Mouse (Mus musculus) CH12.LX (cell line): ENCODE measurements around the gene Cfap52. TPM values are rescaled to one million over a fixed set of nuclear protein-coding genes. Genes with fewer than 3 reads are reported as not detected.

Experiments
- DNase-seq: peaks from one replicate; pipeline ENCODE4 v3.0.0-alpha.2; 2013; ENCODE audit errors: extremely low read depth
- H3K27ac ChIP-seq: 2 replicates; pipeline ENCODE4 v1.5.1; 2012; ENCODE audit warnings: low read depth, mild to moderate bottlenecking, control low read depth, moderate library complexity; ENCODE audit not compliant: insufficient read depth
- H3K27me3 ChIP-seq: replicated peaks from 2 replicates; pipeline ENCODE3; 2012; ENCODE audit warnings: inconsistent platforms
- H3K36me3 ChIP-seq, 2 experiments: replicated peaks in 1 of 2; 2 replicates each; pipeline versions ENCODE3 to v1.6.1; 2012; ENCODE audit warnings: inconsistent platforms in 1 of 2, low read length in 1 of 2, mild to moderate bottlenecking in 1 of 2, mixed read lengths in 1 of 2, moderate library complexity in 1 of 2; ENCODE audit not compliant: control insufficient read depth in 1 of 2, insufficient read depth in 1 of 2
- H3K4me1 ChIP-seq, 2 experiments: 2 replicates each; pipeline ENCODE4 v1.6.1; 2012; ENCODE audit warnings: inconsistent platforms in 1 of 2, moderate library complexity in 1 of 2; ENCODE audit not compliant: insufficient read depth in 2 of 2, control insufficient read depth in 1 of 2
- H3K4me2 ChIP-seq: 2 replicates; pipeline ENCODE4 v1.6.1; 2012; ENCODE audit warnings: low read depth, mild to moderate bottlenecking, control low read depth; ENCODE audit not compliant: poor library complexity, insufficient read depth, severe bottlenecking
- H3K4me3 ChIP-seq, 3 experiments: fragments of 150-350 bp in 1 of 3; sonication (generic) in 1 of 3; replicated peaks in 1 of 3; 2 replicates each; pipeline versions ENCODE3 to v1.5.1; 2011 to 2012; ENCODE audit warnings: low read depth in 2 of 3, low read length in 2 of 3, mild to moderate bottlenecking in 2 of 3, moderate library complexity in 2 of 3, control low read depth in 1 of 3, improper control_type of control experiment in 1 of 3, inconsistent platforms in 1 of 3, mixed read lengths in 1 of 3; ENCODE audit not compliant: poor library complexity in 1 of 3
- H3K79me2 ChIP-seq: replicated peaks from 2 replicates; pipeline ENCODE4 v1.6.1; 2012; ENCODE audit warnings: mild to moderate bottlenecking, moderate library complexity; ENCODE audit not compliant: control insufficient read depth, poor library complexity, insufficient read depth, severe bottlenecking; ENCODE audit errors: extremely low read depth
- H3K9ac ChIP-seq: 2 replicates; pipeline ENCODE4 v1.6.1; 2012; ENCODE audit warnings: low read depth, mild to moderate bottlenecking, control low read depth, moderate library complexity; ENCODE audit not compliant: insufficient read depth
- H3K9me3 ChIP-seq: replicated peaks from 2 replicates; pipeline ENCODE3; 2012; ENCODE audit warnings: low read length, inconsistent platforms, mixed read lengths
- CHD1 ChIP-seq: IDR thresholded peaks from 2 replicates; pipeline ENCODE4 v1.6.1; 2012; ENCODE audit warnings: low read depth, low read length, improper control_type of control experiment, inconsistent platforms
- CTCF ChIP-seq, 2 experiments: IDR thresholded peaks in 1 of 2; conservative IDR thresholded peaks in 1 of 2; 2 replicates each; pipeline ENCODE4 v1.5.1; 2011 to 2012; ENCODE audit warnings: low read depth in 2 of 2, low read length in 2 of 2, improper control_type of control experiment in 1 of 2, inconsistent platforms in 1 of 2, mild to moderate bottlenecking in 1 of 2, moderate library complexity in 1 of 2
- E2F4 ChIP-seq: IDR thresholded peaks from 2 replicates; pipeline ENCODE4 v1.6.1; 2011; ENCODE audit warnings: low read depth, low read length, improper control_type of control experiment; ENCODE audit not compliant: insufficient replicate concordance
- ELF1 ChIP-seq: IDR thresholded peaks from 2 replicates; pipeline ENCODE4 v1.6.1; 2014; ENCODE audit warnings: low read depth, mild to moderate bottlenecking, inconsistent platforms, low read length, improper control_type of control experiment
- ETS1 ChIP-seq: conservative IDR thresholded peaks from 2 replicates; pipeline ENCODE4 v1.6.1; 2012; ENCODE audit warnings: low read depth, mild to moderate bottlenecking, inconsistent platforms, low read length, improper control_type of control experiment, moderate library complexity
- IRF4 ChIP-seq: IDR thresholded peaks from 2 replicates; pipeline ENCODE4 v1.6.1; 2014; ENCODE audit warnings: low read depth, mild to moderate bottlenecking, inconsistent platforms, low read length, improper control_type of control experiment
- JUN ChIP-seq: IDR thresholded peaks from 2 replicates; pipeline ENCODE4 v1.6.1; 2011; ENCODE audit warnings: low read depth, mild to moderate bottlenecking, low read length, improper control_type of control experiment, moderate library complexity; ENCODE audit not compliant: insufficient read depth
- MAFK ChIP-seq: IDR thresholded peaks from 2 replicates; pipeline ENCODE4 v1.6.1; 2011; ENCODE audit warnings: low read length, improper control_type of control experiment; ENCODE audit not compliant: insufficient replicate concordance
- MAX ChIP-seq: IDR thresholded peaks from 2 replicates; pipeline ENCODE4 v1.6.1; 2011; ENCODE audit warnings: low read length, improper control_type of control experiment
- MAZ ChIP-seq: IDR thresholded peaks from 2 replicates; pipeline ENCODE4 v1.6.1; 2012; ENCODE audit warnings: low read depth, mild to moderate bottlenecking, inconsistent platforms, low read length, improper control_type of control experiment, moderate library complexity
- MXI1 ChIP-seq: IDR thresholded peaks from 2 replicates; pipeline ENCODE4 v1.6.1; 2011; ENCODE audit warnings: mild to moderate bottlenecking, low read depth, low read length, improper control_type of control experiment
- NELFE ChIP-seq: IDR thresholded peaks from 2 replicates; pipeline ENCODE4 v1.6.1; 2011; ENCODE audit warnings: low read depth, low read length, improper control_type of control experiment
- NRF1 ChIP-seq: IDR thresholded peaks from 2 replicates; pipeline ENCODE4 v1.6.1; 2014; ENCODE audit warnings: low read depth, mild to moderate bottlenecking, inconsistent platforms, low read length, improper control_type of control experiment, moderate library complexity
- PAX5 ChIP-seq: IDR thresholded peaks from 2 replicates; pipeline ENCODE4 v1.6.1; 2012; ENCODE audit warnings: low read length, inconsistent platforms, mixed read lengths
- POLR2AphosphoS2 ChIP-seq: IDR thresholded peaks from 2 replicates; pipeline ENCODE4 v1.6.1; 2011; ENCODE audit warnings: low read depth, low read length, improper control_type of control experiment
- RAD21 ChIP-seq: IDR thresholded peaks from 2 replicates; pipeline ENCODE4 v1.6.1; 2011; ENCODE audit warnings: low read depth, mild to moderate bottlenecking, low read length, improper control_type of control experiment, moderate library complexity
- RCOR1 ChIP-seq: conservative IDR thresholded peaks from 2 replicates; pipeline ENCODE4 v1.6.1; 2012; ENCODE audit warnings: low read depth, mild to moderate bottlenecking, inconsistent platforms, low read length, improper control_type of control experiment
- SIN3A ChIP-seq: IDR thresholded peaks from 2 replicates; pipeline ENCODE4 v1.6.1; 2012; ENCODE audit warnings: low read length, improper control_type of control experiment, inconsistent platforms
- SMC3 ChIP-seq: IDR thresholded peaks from 2 replicates; pipeline ENCODE4 v1.6.1; 2011; ENCODE audit warnings: low read depth, low read length, improper control_type of control experiment
- TBP ChIP-seq: conservative IDR thresholded peaks from 2 replicates; pipeline ENCODE4 v1.6.1; 2011; ENCODE audit warnings: low read depth, low read length, improper control_type of control experiment
- ZMIZ1 ChIP-seq: IDR thresholded peaks from 2 replicates; pipeline ENCODE4 v1.6.1; 2012; ENCODE audit warnings: low read depth, mild to moderate bottlenecking, inconsistent platforms, low read length, improper control_type of control experiment
- ZNF384 ChIP-seq: IDR thresholded peaks from 2 replicates; pipeline ENCODE4 v1.6.1; 2012; ENCODE audit warnings: low read depth, low read length, improper control_type of control experiment, inconsistent platforms
- dilution Hi-C: fragments of 300-500 bp; cut with MboI; formaldehyde crosslinking; loops from 2 replicates; pipeline ENCODE4 v1.14.3; 2020; ENCODE audit warnings: low sequenced_read_pairs; ENCODE audit not compliant: extremely low pct_unique_long_range_greater_than_20kb, extremely low pct_ligation_motif_present
- in situ Hi-C: fragments of 300-500 bp; cut with MboI; formaldehyde crosslinking; loops from 3 replicates; pipeline ENCODE4 v1.14.3; 2019; ENCODE audit warnings: low sequenced_read_pairs, low pct_ligation_motif_present, low pct_unique_long_range_greater_than_20kb, mixed read lengths
- polyA plus RNA-seq: library from polyadenylated mRNA; unstranded; fragments of >175 nt; gene quantifications from 2 replicates; pipeline ENCODE4 v1.2.1, GENCODE M21; 2012; ENCODE audit warnings: low read depth; ENCODE audit not compliant: insufficient read length
- total RNA-seq, 2 experiments: library from RNA; depleted of rRNA; stranded (reverse); fragments of 300-350 nt in 1 of 2; fragments of >200 nt in 1 of 2; gene quantifications; 2 replicates each; pipeline ENCODE4 v1.2.3; 2012 to 2014

Gene Cfap52
- total and polyA plus RNA-seq, 3 experiments: 0.20 TPM; not detected in 2

DNA sequence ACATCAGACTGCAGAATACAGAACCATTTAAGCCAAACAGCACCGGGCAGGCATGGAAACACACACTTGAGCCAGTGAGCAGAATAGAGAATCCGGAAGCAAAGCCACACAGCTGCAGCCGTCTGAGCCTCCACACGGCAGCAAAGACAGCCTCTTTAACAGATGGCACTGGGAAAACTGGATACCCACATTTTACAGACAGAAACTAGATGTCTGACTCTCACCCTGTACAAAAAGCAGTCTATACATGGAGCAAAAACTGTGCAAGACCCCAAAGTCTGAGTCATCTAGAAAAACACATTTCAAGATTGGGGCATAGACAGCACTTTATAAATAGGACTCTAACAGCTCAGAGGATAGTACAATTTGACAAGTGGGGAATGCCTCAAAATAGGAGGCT is 25.8 kb upstream of the Cfap52 start:
- no peak overlapping the region for H3K9ac ChIP-seq
- no peak for DNase-seq
- no peaks in the 10 kb centered on the region for H3K27me3 ChIP-seq
- peaks cover 35 to 78% of the 10 kb centered on the region in 2 experiments for H3K36me3 ChIP-seq
- H3K27ac ChIP-seq: no peak overlapping the region
- H3K4me2 ChIP-seq: no peak overlapping the region
- H3K4me1 ChIP-seq: peaks cover 0 to 7% of the 10 kb centered on the region in 2 experiments; a peak in 1 of 4 replicates
- no peak overlapping the region for H3K4me3 ChIP-seq
- dilution Hi-C loops: no loop called here
- in situ Hi-C loops: no loop called here
- H3K9me3 ChIP-seq: no peaks in the 10 kb centered on the region
- TF ChIP-seq NELFE (no peak), CTCF (conservative IDR thresholded peaks at IDR 0.05 in 1 of 2, IDR thresholded peaks at IDR 0.05 in 1 of 2; ENCODE audit: low read depth in 2 of 2, low read length in 2 of 2) (no peak)
- TF ChIP-seq, all 38 proteins: peak for 0
- no peaks in the 10 kb centered on the region for H3K79me2 ChIP-seq

DNA sequence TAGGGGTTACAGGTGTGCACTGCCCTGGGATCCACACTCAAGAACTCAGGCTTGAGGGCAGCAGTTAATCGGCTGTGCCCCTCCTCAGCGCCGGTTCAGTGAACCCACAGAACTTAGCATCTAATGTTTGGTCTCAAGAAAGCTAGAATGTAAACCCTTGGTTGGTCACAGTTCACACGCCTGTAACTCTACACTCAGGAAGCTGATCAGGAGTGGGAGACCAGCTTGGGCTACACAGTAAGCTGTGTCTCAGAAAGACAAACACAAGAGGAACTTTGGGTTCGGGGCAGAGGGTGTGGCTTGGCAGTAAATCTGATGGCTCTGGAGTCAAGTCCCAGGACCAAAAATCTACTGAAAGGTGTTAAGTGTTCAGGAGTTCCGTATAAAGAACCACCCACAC is 18.1 kb upstream of the Cfap52 start:
- Histone ChIP-seq H3K36me3 (peaks cover 35 to 87% of the 10 kb centered on the region in 2 experiments), H3K4me1 (no peaks in the 10 kb centered on the region), H3K27me3 (no peaks in the 10 kb centered on the region), H3K4me2 (no peak overlapping the region), H3K9me3 (no peaks in the 10 kb centered on the region), H3K4me3 (no peak overlapping the region), H3K27ac (no peak overlapping the region), H3K9ac (no peak overlapping the region), H3K79me2 (no peaks in the 10 kb centered on the region)
- no peak for TF ChIP-seq RCOR1
- no peak for TF ChIP-seq MAX
- no peak for TF ChIP-seq E2F4
- TF ChIP-seq ETS1: no peak
- no peak for TF ChIP-seq PAX5
- no peak for TF ChIP-seq POLR2AphosphoS2
- no peak for TF ChIP-seq IRF4
- TF ChIP-seq MXI1: no peak
- in situ Hi-C loops (no loop called here), dilution Hi-C loops (no loop called here)
- DNase-seq: no peak

DNA sequence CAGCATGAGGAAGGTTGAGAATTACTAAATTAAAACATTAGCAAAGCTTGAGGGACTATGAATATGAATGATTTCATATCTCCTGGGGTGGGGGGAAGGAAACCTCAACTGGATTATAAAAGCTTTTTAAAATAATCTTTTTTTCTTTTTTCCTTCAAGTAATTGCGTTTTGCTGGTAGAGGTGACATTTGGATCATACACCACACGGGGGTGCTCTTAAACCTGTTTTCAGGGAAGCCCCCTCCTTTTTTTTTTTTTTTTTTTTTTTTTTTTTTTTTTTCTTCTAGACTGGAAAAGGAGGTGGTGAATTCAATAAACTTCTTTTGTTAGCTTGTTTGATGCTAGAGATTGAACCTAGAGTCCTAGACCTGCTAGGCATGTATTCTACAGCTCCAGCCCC is 9.8 kb upstream of the Cfap52 start:
- in situ Hi-C loops: no loop called here

More for the DNA sequence above, 9.8 kb upstream of the Cfap52 start:
- dilution Hi-C loops: no loop called here
- TF ChIP-seq NRF1 (no peak), ELF1 (no peak), ETS1 (no peak), MAZ (peak; percentile 96), MAFK (no peak), JUN (no peak), RAD21 (peak; percentile 61), NELFE (no peak), ZMIZ1 (no peak), ZNF384 (peak; percentile 100), SIN3A (no peak), SMC3 (peak; percentile 33; the same call in 1 of the 2 replicates), CHD1 (no peak), CTCF (conservative IDR thresholded peaks at IDR 0.05 in 1 of 2, IDR thresholded peaks at IDR 0.05 in 1 of 2; ENCODE audit: low read depth in 2 of 2, low read length in 2 of 2) (peak in 1 of 2 experiments; percentile 67; a peak in 2 of 4 replicates), TBP (no peak)
- 0 out of 4 replicates have a peak, but pooled peaks cover 0 to 2% of the 10 kb centered on the region in 2 experiments for H3K4me1 ChIP-seq
- peak; percentile 56 for DNase-seq
- H3K27ac ChIP-seq: no peak overlapping the region
- H3K9ac ChIP-seq: no peak overlapping the region
- H3K4me2 ChIP-seq: no peak overlapping the region
- no peaks in the 10 kb centered on the region for H3K9me3 ChIP-seq
- H3K27me3 ChIP-seq: no peaks in the 10 kb centered on the region
- H3K36me3 ChIP-seq: peaks cover 37 to 79% of the 10 kb centered on the region in 2 experiments
- H3K79me2 ChIP-seq: no peaks in the 10 kb centered on the region
- no peak overlapping the region for H3K4me3 ChIP-seq
